Mouse (Mus musculus): ENCODE data around the gene Olfr1375. TPM values are rescaled to one million over a fixed set of nuclear protein-coding genes. Genes with fewer than 3 reads are reported as not detected.
A peak's percentile ranks its signal among the peaks of the same experiment; 100 is the strongest.
"Not testable (repeated sequence)": the region's sequence is repeated elsewhere in the genome, so short reads cannot be mapped to it uniquely, and the experiment has no call there.

Olfr1375 gene
- polyA plus RNA-seq (2016; fragmentation: Nextera tagmentation; extraction: Ambion mirVana) = not detected in 2 replicates

GRCm38 (mm10) chr11:51047809-51048208 lies at the start of gene Olfr1375:
Gene Olfr1375 (plus strand): TSS chr11:51048109.
- not testable (repeated sequence) for DNase-seq (ENCODE audit: low spot score); H3K9me3 ChIP-seq (replicated peaks); H3K36me3 ChIP-seq; H3K27me3 ChIP-seq (ENCODE audit: low read depth, poor library complexity, severe bottlenecking); H3K4me1 ChIP-seq; H3K4me3 ChIP-seq; H3K27ac ChIP-seq (replicated peaks)
- 87% methylated on average over 3 of the region's 3 CpGs for WGBS

DNA sequence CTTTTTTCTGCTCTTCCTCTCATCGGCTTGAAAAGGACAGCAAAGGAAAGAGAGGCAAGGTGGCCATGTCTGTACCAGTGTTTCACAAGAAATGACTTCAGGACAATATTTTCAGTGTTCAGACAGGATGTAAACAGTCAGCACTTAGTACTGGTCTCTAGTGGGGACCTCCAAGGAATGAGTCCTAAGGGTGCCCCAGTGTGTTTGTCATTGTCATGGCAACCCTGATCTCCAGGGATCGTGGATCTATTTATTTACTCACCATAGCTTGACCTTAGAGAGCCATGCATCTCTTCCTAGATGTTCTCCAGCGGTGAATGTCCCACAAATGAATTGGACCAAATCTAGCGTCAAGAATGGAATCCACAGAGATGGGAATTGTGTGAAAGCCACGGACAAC lies 44.6 kb upstream of the Olfr1375 start, which contains the start of gene Olfr51:
TSS of gene Olfr51 (plus strand) at position 301 of the 400 bp plus-strand sequence.
- Histone ChIP-seq H3K4me3 (no peak within 1 kb of the TSS), H3K27ac (replicated peaks) (no peak within 1 kb of the TSS), H3K4me1 (no peaks in the 10 kb centered on the region), H3K27me3 (ENCODE audit: low read depth, poor library complexity, severe bottlenecking) (no peaks in the 10 kb centered on the region), H3K9me3 (replicated peaks) (no peaks in the 10 kb centered on the region), H3K36me3 (no peaks in the 10 kb centered on the region)
- DNase-seq (ENCODE audit: low spot score) = no peak
- 81% methylated on average over 5 of the region's 5 CpGs for WGBS

- H3K9me3 ChIP-seq (replicated peaks) = no peaks in the 10 kb centered on the region
- DNase-seq (ENCODE audit: low spot score) = no peak
These were observed 36.1 kb upstream of the Olfr1375 start for GRCm38 (mm10) chr11:51011821-51012220.

GRCm38 (mm10) chr11:51013936-51014335 lies 34.0 kb upstream of the Olfr1375 start, which contains the start of gene Olfr54:
Gene Olfr54 (plus strand): TSS chr11:51014236.
- no peaks in the 10 kb centered on the region for H3K9me3 ChIP-seq (replicated peaks)

More at GRCm38 (mm10) chr11:51011821-51012220, 36.1 kb upstream of the Olfr1375 start:
- Histone ChIP-seq H3K27ac (replicated peaks) (no peak overlapping the region), H3K4me1 (no peaks in the 10 kb centered on the region), H3K36me3 (no peaks in the 10 kb centered on the region), H3K27me3 (ENCODE audit: low read depth, poor library complexity, severe bottlenecking) (no peaks in the 10 kb centered on the region), H3K4me3 (no peak overlapping the region)
- 89% methylated on average over 5 of the region's 5 CpGs for WGBS

DNA sequence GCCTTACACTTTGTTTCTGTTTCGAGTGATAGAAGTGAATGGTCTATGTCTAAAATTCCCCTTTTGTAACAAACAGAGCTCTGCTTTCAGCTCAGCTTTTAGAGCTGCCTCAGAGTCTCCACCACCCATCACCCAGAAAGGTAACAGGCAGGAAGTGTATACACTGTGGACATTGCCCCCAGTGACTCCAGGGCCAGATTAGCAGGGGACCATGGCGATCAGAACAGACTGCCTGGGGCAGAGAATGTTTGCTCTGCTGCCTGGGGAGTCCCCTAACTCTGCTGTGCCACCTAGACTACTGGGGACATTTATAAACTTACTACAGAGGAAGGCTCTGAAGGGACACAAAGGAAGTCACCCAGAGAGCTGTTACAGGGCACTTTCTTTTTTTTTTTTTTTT lies 31.6 kb upstream of the Olfr1375 start:
- Histone ChIP-seq H3K9me3 (replicated peaks) (no peaks in the 10 kb centered on the region), H3K27ac (replicated peaks) (no peak overlapping the region), H3K36me3 (no peaks in the 10 kb centered on the region), H3K4me3 (no peak overlapping the region), H3K27me3 (ENCODE audit: low read depth, poor library complexity, severe bottlenecking) (no peaks in the 10 kb centered on the region), H3K4me1 (no peaks in the 10 kb centered on the region)
- WGBS = 61% methylated on average over 2 of the region's 2 CpGs
- DNase-seq (ENCODE audit: low spot score) = no peak

More at GRCm38 (mm10) chr11:51013936-51014335, 34.0 kb upstream of the Olfr1375 start, which contains the start of gene Olfr54:
- no peak for DNase-seq (ENCODE audit: low spot score)
- Histone ChIP-seq H3K36me3 (no peaks in the 10 kb centered on the region), H3K4me1 (no peaks in the 10 kb centered on the region), H3K4me3 (no peak within 1 kb of the TSS), H3K27me3 (ENCODE audit: low read depth, poor library complexity, severe bottlenecking) (no peaks in the 10 kb centered on the region), H3K27ac (replicated peaks) (no peak within 1 kb of the TSS)
- 81% methylated on average over 1 of the region's 1 CpGs for WGBS

- H3K4me3 ChIP-seq; H3K9me3 ChIP-seq (replicated peaks); H3K27me3 ChIP-seq (ENCODE audit: low read depth, poor library complexity, severe bottlenecking); H3K27ac ChIP-seq (replicated peaks); H3K36me3 ChIP-seq; DNase-seq (ENCODE audit: low spot score); H3K4me1 ChIP-seq: not testable (repeated sequence)
- 86% methylated on average over 11 of the region's 11 CpGs for WGBS
These were observed 21.1 kb upstream of the Olfr1375 start for GRCm38 (mm10) chr11:51026811-51027210.

GRCm38 (mm10) chr11:51029381-51029780 lies 18.5 kb upstream of the Olfr1375 start:
- not testable (repeated sequence) for H3K4me1 ChIP-seq; H3K27ac ChIP-seq (replicated peaks); DNase-seq (ENCODE audit: low spot score); H3K27me3 ChIP-seq (ENCODE audit: low read depth, poor library complexity, severe bottlenecking); H3K36me3 ChIP-seq; H3K4me3 ChIP-seq; H3K9me3 ChIP-seq (replicated peaks)
- 80% methylated on average over 8 of the region's 8 CpGs for WGBS

GRCm38 (mm10) chr11:51030225-51030624 lies 17.7 kb upstream of the Olfr1375 start:
- Histone ChIP-seq H3K27me3 (ENCODE audit: low read depth, poor library complexity, severe bottlenecking) (no peaks in the 10 kb centered on the region), H3K4me3 (no peak overlapping the region), H3K4me1 (no peaks in the 10 kb centered on the region), H3K9me3 (replicated peaks) (no peaks in the 10 kb centered on the region), H3K27ac (replicated peaks) (no peak overlapping the region), H3K36me3 (no peaks in the 10 kb centered on the region)
- 85% methylated on average over 2 of the region's 2 CpGs for WGBS
- DNase-seq (ENCODE audit: low spot score) = no peak

DNA sequence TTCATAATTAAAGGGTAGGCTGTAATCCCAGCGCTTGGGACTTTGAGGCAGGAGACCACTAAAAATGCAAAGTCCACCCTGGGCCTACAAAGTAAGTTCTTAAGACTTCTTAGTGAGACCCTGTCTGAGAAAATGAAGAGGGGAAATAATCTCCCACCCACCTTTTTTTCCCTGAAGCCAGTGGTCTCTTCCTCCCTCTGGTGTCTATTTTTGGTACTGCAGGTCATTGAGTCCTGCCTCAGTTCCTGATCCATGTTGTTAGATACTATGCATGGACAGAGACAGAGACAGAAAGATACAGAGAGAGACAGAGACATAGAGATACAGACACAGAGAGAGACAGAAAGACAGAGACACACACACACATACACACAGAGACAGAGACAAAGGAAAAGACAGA lies 15.1 kb upstream of the Olfr1375 start:
- WGBS = 17% methylated on average over 1 of the region's 1 CpGs
- Histone ChIP-seq H3K4me3 (no peak overlapping the region), H3K36me3 (no peaks in the 10 kb centered on the region), H3K9me3 (replicated peaks) (no peaks in the 10 kb centered on the region), H3K27me3 (ENCODE audit: low read depth, poor library complexity, severe bottlenecking) (no peaks in the 10 kb centered on the region), H3K27ac (replicated peaks) (no peak overlapping the region), H3K4me1 (no peaks in the 10 kb centered on the region)
- peak; percentile 25 for DNase-seq (ENCODE audit: low spot score)

DNA sequence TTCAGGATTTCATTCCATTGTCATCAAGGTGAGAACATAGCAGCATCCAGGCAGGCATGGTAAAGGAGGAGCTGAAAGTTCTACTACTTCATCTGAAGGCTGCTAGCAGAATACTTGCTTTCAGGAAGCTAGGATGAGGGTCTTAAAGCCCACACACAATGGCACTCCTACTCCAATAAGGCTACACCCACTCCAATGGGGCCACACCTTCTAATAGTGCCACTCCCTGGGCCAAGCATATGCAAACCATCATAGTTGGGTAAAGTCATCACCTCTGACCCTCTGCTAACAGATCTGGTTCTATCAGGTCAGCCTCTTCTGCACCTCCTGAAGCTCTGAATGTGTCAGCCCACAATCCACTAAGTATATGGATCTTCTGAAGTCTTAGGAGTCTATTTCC lies 13.8 kb upstream of the Olfr1375 start:
- H3K27me3 ChIP-seq (ENCODE audit: low read depth, poor library complexity, severe bottlenecking); H3K27ac ChIP-seq (replicated peaks); H3K4me3 ChIP-seq; DNase-seq (ENCODE audit: low spot score); H3K36me3 ChIP-seq; H3K9me3 ChIP-seq (replicated peaks); H3K4me1 ChIP-seq: not testable (repeated sequence)

- DNase-seq (ENCODE audit: low spot score) = no peak
- Histone ChIP-seq H3K27ac (replicated peaks) (no peak overlapping the region), H3K36me3 (no peaks in the 10 kb centered on the region), H3K27me3 (ENCODE audit: low read depth, poor library complexity, severe bottlenecking) (no peaks in the 10 kb centered on the region), H3K4me1 (no peaks in the 10 kb centered on the region), H3K9me3 (replicated peaks) (no peaks in the 10 kb centered on the region), H3K4me3 (no peak overlapping the region)
- WGBS = 93% methylated on average over 2 of the region's 2 CpGs
These were observed 12.0 kb upstream of the Olfr1375 start for GRCm38 (mm10) chr11:51035951-51036350.

- H3K4me3 ChIP-seq; DNase-seq (ENCODE audit: low spot score); H3K27me3 ChIP-seq (ENCODE audit: low read depth, poor library complexity, severe bottlenecking); H3K27ac ChIP-seq (replicated peaks); H3K36me3 ChIP-seq; H3K4me1 ChIP-seq; H3K9me3 ChIP-seq (replicated peaks): not testable (repeated sequence)
- 80% methylated on average over 3 of the region's 3 CpGs for WGBS
These were observed 3.1 kb upstream of the Olfr1375 start for GRCm38 (mm10) chr11:51044776-51045175.

GRCm38 (mm10) chr11:51051678-51052077 lies 3.8 kb downstream of the Olfr1375 start:
- Histone ChIP-seq H3K9me3 (replicated peaks) (no peaks in the 10 kb centered on the region), H3K4me1 (no peaks in the 10 kb centered on the region), H3K27ac (replicated peaks) (no peak overlapping the region), H3K36me3 (no peaks in the 10 kb centered on the region), H3K27me3 (ENCODE audit: low read depth, poor library complexity, severe bottlenecking) (no peaks in the 10 kb centered on the region), H3K4me3 (no peak overlapping the region)
- DNase-seq (ENCODE audit: low spot score) = no peak
- WGBS = 80% methylated on average over 2 of the region's 2 CpGs

DNA sequence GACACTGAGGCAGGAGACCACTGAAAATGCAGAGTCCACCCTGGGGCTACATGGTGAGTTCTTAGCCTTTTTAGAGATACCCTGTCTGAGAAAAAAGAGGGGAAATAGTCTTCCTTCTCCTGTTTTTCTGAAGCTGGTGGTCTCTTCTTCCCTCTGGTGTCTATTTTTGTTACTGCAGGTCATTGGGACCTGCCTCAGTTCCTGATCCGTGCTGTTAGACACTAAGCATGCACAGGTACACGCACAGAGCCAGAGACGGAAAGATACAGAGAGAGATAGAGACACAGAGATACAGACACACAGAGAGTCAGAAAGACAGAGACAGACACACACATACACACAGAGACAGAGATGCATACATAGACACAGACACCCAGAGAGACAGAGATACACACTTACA lies 5.3 kb downstream of the Olfr1375 start:
- Histone ChIP-seq H3K9me3 (replicated peaks) (no peaks in the 10 kb centered on the region), H3K27me3 (ENCODE audit: low read depth, poor library complexity, severe bottlenecking) (no peaks in the 10 kb centered on the region), H3K4me3 (no peak overlapping the region), H3K4me1 (no peaks in the 10 kb centered on the region), H3K27ac (replicated peaks) (no peak overlapping the region), H3K36me3 (no peaks in the 10 kb centered on the region)
- no peak for DNase-seq (ENCODE audit: low spot score)
- 64% methylated on average over 3 of the region's 3 CpGs for WGBS

All from midbrain, embryonic 10.5 days (tissue).